Mouse (Mus musculus) heart, adult 2 months (tissue): ENCODE data around the gene Nup160. TPM values are rescaled to one million over a fixed set of nuclear protein-coding genes. Genes with fewer than 3 reads are reported as not detected.

Source experiments
- DNase-seq, 2 experiments: peaks; one replicate each; pipeline ENCODE4 v3.0.0; 2021
- H3K27ac ChIP-seq: fragments of 200-600 bp; 2 replicates; pipeline ENCODE4 v1.8.1; 2022
- H3K27me3 ChIP-seq: fragments of 200-500 bp; 2 replicates; pipeline ENCODE4 v1.6.1; 2012; ENCODE audit warnings: mild to moderate bottlenecking, low read length, inconsistent platforms, mixed read lengths; ENCODE audit not compliant: control insufficient read depth, insufficient read depth
- H3K36me3 ChIP-seq: fragments of 200-500 bp; 2 replicates; pipeline ENCODE4 v1.6.1; 2012; ENCODE audit warnings: low read length, inconsistent platforms; ENCODE audit not compliant: control insufficient read depth, insufficient read depth
- H3K4me1 ChIP-seq: fragments of 200-500 bp; 2 replicates; pipeline ENCODE4 v1.6.1; 2011; ENCODE audit warnings: low read length; ENCODE audit not compliant: control insufficient read depth, insufficient read depth
- H3K4me3 ChIP-seq: fragments of 200-600 bp; 2 replicates; pipeline ENCODE4 v1.8.1; 2022
- H3K79me2 ChIP-seq: fragments of 200-500 bp; replicated peaks from 2 replicates; pipeline ENCODE4 v1.6.1; 2012; ENCODE audit warnings: mild to moderate bottlenecking, inconsistent platforms, low read length, moderate library complexity, mixed read lengths; ENCODE audit not compliant: control insufficient read depth, insufficient read depth
- H3K9ac ChIP-seq: fragments of 200-500 bp; 2 replicates; pipeline ENCODE4 v1.6.1; 2012; ENCODE audit warnings: low read depth, mild to moderate bottlenecking, control low read depth, inconsistent platforms, low read length, mixed read lengths
- CTCF ChIP-seq: fragments of 200-600 bp; IDR thresholded peaks from 2 replicates; pipeline ENCODE4 v1.8.1; 2022; ENCODE audit warnings: antibody characterized with exemption, mild to moderate bottlenecking, moderate library complexity
- EP300 ChIP-seq: fragments of 200-500 bp; IDR thresholded peaks from 2 replicates; pipeline ENCODE4 v1.6.1; 2011; ENCODE audit warnings: low read depth, low read length, control low read depth; ENCODE audit not compliant: insufficient read depth
- POLR2A ChIP-seq: fragments of 200-500 bp; IDR thresholded peaks from 2 replicates; pipeline ENCODE4 v1.6.1; 2011; ENCODE audit warnings: mild to moderate bottlenecking, low read depth, low read length, control low read depth; ENCODE audit not compliant: insufficient read depth
- WGBS: fragments of 180-500 bp; shearing (Covaris S2); methylation state at CpG from one replicate; pipeline ENCODE4 v1.1.7; 2018; 5-methylcytosine and 5-hydroxymethylcytosine counted together
- intact Hi-C: fragments of 180-260 bp; cut with DNase I; formaldehyde crosslinking; loops from one replicate; pipeline ENCODE4 v1.15.1; 2025
- polyA plus RNA-seq: library from polyadenylated mRNA; depleted of rRNA; stranded (reverse); fragments of >200 nt; gene quantifications from 2 replicates; pipeline ENCODE4 v1.2.3, GENCODE M21; 2012; rRNA removed
- total RNA-seq, 2 experiments: library from RNA; stranded (reverse); gene quantifications; 2 replicates each; pipeline ENCODE4 v1.2.3; 2021

Nup160 gene
- total and polyA plus RNA-seq, 3 experiments: 5.2 to 13.9 (median 12.9) TPM

GRCm38 (mm10) chr2:90754188-90754587 is 77.2 kb downstream of the Nup160 start:
- no peaks in the 10 kb centered on the region for H3K27me3 ChIP-seq
- 96% methylated on average over 3 of the region's 3 CpGs for WGBS
- H3K4me1 ChIP-seq: peaks cover 3% of the 10 kb centered on the region
- H3K9ac ChIP-seq: no peak overlapping the region
- intact Hi-C loops: no loop called here
- H3K36me3 ChIP-seq: peaks cover 9% of the 10 kb centered on the region
- H3K27ac ChIP-seq: no peak overlapping the region
- DNase-seq: no peak
- TF ChIP-seq POLR2A (no peak), EP300 (no peak), CTCF (no peak)
- peaks cover 3% of the 10 kb centered on the region for H3K79me2 ChIP-seq
- no peak overlapping the region for H3K4me3 ChIP-seq

GRCm38 (mm10) chr2:90765123-90765522 is 88.1 kb downstream of the Nup160 start:
- intact Hi-C loops: no loop called here
- Histone ChIP-seq H3K27ac (no peak overlapping the region), H3K4me3 (no peak overlapping the region), H3K27me3 (no peaks in the 10 kb centered on the region), H3K36me3 (peaks cover 9% of the 10 kb centered on the region), H3K4me1 (no peaks in the 10 kb centered on the region; the same call in 1 of the 2 replicates), H3K9ac (no peak overlapping the region), H3K79me2 (no peaks in the 10 kb centered on the region)
- 82% methylated on average over 3 of the region's 3 CpGs for WGBS
- TF ChIP-seq CTCF (no peak), EP300 (no peak), POLR2A (no peak)
- no peak for DNase-seq

GRCm38 (mm10) chr2:90781323-90781722 is 104.3 kb downstream of the Nup160 start:
- H3K27me3 ChIP-seq: no peaks in the 10 kb centered on the region
- intact Hi-C loops: no loop called here
- H3K4me3 ChIP-seq: no peak overlapping the region
- H3K9ac ChIP-seq: no peak overlapping the region
- no peaks in the 10 kb centered on the region for H3K79me2 ChIP-seq
- WGBS: 23% methylated on average over 3 of the region's 3 CpGs
- peaks cover 4% of the 10 kb centered on the region; the same call in 1 of the 2 replicates for H3K36me3 ChIP-seq
- no peak overlapping the region for H3K27ac ChIP-seq
- H3K4me1 ChIP-seq: no peaks in the 10 kb centered on the region
- DNase-seq: no peak
- no peak for TF ChIP-seq EP300
- no peak for TF ChIP-seq POLR2A

GRCm38 (mm10) chr2:90781938-90782337 is 104.9 kb downstream of the Nup160 start:
- Histone ChIP-seq H3K27me3 (no peaks in the 10 kb centered on the region), H3K79me2 (no peaks in the 10 kb centered on the region), H3K9ac (no peak overlapping the region), H3K4me1 (no peaks in the 10 kb centered on the region), H3K4me3 (no peak overlapping the region), H3K27ac (no peak overlapping the region), H3K36me3 (peaks cover 4% of the 10 kb centered on the region; the same call in 1 of the 2 replicates)
- TF ChIP-seq CTCF: no peak
- TF ChIP-seq EP300: no peak
- 58% methylated on average over 2 of the region's 2 CpGs for WGBS
- intact Hi-C loops: no loop called here
- no peak for DNase-seq

- Histone ChIP-seq H3K79me2 (no peaks in the 10 kb centered on the region), H3K4me1 (no peaks in the 10 kb centered on the region), H3K9ac (peak within 1 kb of the TSS; percentile 69), H3K27me3 (no peaks in the 10 kb centered on the region), H3K4me3 (peak within 1 kb of the TSS; percentile 57), H3K27ac (no peak within 1 kb of the TSS), H3K36me3 (peaks cover 4% of the 10 kb centered on the region; the same call in 1 of the 2 replicates)
- 7% methylated on average over 11 of the region's 11 CpGs for WGBS
- intact Hi-C loops: no loop called here
- DNase-seq: peak; percentile 21 to 39
- TF ChIP-seq EP300 (no peak), CTCF (no peak), POLR2A (no peak)
These were observed 105.4 kb downstream of the Nup160 start, which contains the start of gene Agbl2 for GRCm38 (mm10) chr2:90782458-90782857. Gene Agbl2 (plus strand): TSS chr2:90782727.

- 4% methylated on average over 29 of the region's 29 CpGs for WGBS
- Histone ChIP-seq H3K79me2 (no peaks in the 10 kb centered on the region), H3K27ac (no peak overlapping the region), H3K27me3 (no peaks in the 10 kb centered on the region), H3K9ac (peak overlapping the region; percentile 69), H3K4me1 (no peaks in the 10 kb centered on the region), H3K4me3 (peak overlapping the region; percentile 57), H3K36me3 (peaks cover 1% of the 10 kb centered on the region; the same call in 1 of the 2 replicates)
- peak; percentile 27 to 48 for DNase-seq
- intact Hi-C loops: no loop called here
- TF ChIP-seq EP300 (no peak), CTCF (no peak), POLR2A (no peak)
These were observed 106.0 kb downstream of the Nup160 start for GRCm38 (mm10) chr2:90782901-90783486.

Other genes with a start within 250 kb of the Nup160 start
- gene Ptprj, start 96.6 kb upstream of the Nup160 start, total RNA-seq: 10 to 100 TPM in 1 of 2 experiments, 1 to 10 TPM in 1; 7.4 to 10.5 TPM
- 3.7 and 4.8 TPM in 2 replicates for gene Ptprj, start 96.6 kb upstream of the Nup160 start, polyA plus RNA-seq
- gene Fnbp4, start 68.2 kb downstream of the Nup160 start, total RNA-seq: 10 to 100 TPM; 11.3 to 14.5 TPM
- gene Fnbp4, start 68.2 kb downstream of the Nup160 start, polyA plus RNA-seq: 16.6 and 24.0 TPM in 2 replicates
- under 1 TPM; 0.81 to 0.86 TPM for gene Agbl2, start 105.5 kb downstream of the Nup160 start, total RNA-seq
- gene Agbl2, start 105.5 kb downstream of the Nup160 start, polyA plus RNA-seq: 1.6 and 1.7 TPM in 2 replicates
- gene Mtch2, start 169.9 kb downstream of the Nup160 start, total RNA-seq: 100 to 1,000 TPM; 171 to 197 TPM
- 137 and 261 TPM in 2 replicates for gene Mtch2, start 169.9 kb downstream of the Nup160 start, polyA plus RNA-seq
- gene C1qtnf4, start 208.6 kb downstream of the Nup160 start, total RNA-seq: 1 to 10 TPM; 4.2 to 4.4 TPM
- 6.4 and 8.4 TPM in 2 replicates for gene C1qtnf4, start 208.6 kb downstream of the Nup160 start, polyA plus RNA-seq
- 10 to 100 TPM; 20.6 to 23.4 TPM for gene Kbtbd4, start 227.5 kb downstream of the Nup160 start, total RNA-seq
- 14.0 and 23.3 TPM in 2 replicates for gene Kbtbd4, start 227.5 kb downstream of the Nup160 start, polyA plus RNA-seq
- gene Ndufs3, start 227.6 kb downstream of the Nup160 start, total RNA-seq: 100 to 1,000 TPM; 770 to 910 TPM
- gene Ndufs3, start 227.6 kb downstream of the Nup160 start, polyA plus RNA-seq: 596 and 1,142 TPM in 2 replicates